Mouse (Mus musculus): Measurements from ENCODE around the gene Ptpn3. TPM values are rescaled to one million over a fixed set of nuclear protein-coding genes. Genes with fewer than 3 reads are reported as not detected.

Gene Ptpn3
- polyA plus RNA-seq (2015; fragmentation: Nextera tagmentation; extraction: Ambion mirVana) = 1.1 and 1.6 TPM in 2 replicates

DNA sequence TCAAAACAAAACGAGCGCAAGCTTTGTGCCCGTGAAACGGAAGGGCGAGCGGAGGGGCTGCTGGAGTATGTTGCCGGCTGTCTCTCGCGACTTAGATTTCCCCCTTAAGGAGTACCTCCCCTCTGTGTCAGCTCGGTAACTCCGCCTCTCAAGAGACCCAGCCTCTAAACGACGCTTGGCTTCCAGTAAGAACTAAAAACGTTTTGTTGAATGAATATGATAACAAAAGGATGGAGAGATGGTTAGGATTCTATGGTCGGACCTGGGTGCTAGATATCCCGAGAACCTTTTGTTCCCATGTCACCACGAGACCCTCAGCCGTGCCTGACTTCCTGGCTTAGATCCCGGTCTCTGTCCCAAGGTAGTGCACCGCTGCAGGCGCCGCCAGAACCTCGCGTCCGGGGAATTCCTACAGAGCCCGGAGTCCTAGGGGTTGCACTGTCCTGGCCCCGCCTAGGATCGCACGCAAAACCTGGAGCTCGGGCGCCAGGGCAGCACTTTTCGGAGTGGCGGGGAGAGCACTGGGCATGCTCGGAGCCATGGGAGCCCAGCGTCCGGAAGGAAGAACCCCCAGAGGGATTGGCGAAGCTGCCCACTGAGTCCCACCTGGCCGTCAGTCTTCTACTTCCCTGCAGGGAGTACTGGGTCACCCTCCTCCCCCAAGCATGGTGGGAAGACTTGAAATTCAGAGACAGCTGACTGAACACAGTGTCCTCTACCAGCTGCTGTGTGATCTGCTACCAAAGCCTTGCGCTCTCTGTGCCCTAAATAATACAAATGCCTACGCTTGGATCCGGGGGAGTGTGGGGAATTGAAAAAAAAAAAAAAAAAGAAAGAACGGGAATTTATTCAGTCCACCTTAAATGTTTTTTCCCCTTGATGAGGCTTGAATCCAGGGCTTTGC is at the start of gene Ptpn3:
TSS of gene Ptpn3 (minus strand) at position 428 of the 904 bp plus-strand sequence.

GRCm38 (mm10) chr4:57143026-57143937 is 158.4 kb downstream of the Ptpn3 start, which contains the start of gene Epb41l4b:
Epb41l4b (minus strand) TSS chr4:57143437.

Other genes starting within 250 kb of the Ptpn3 start
- 2.6 and 3.1 TPM in 2 replicates for gene Epb41l4b, start 158.4 kb downstream of the Ptpn3 start, polyA plus RNA-seq (2015; fragmentation: Nextera tagmentation; extraction: Ambion mirVana)
- gene Palm2, start 132.4 kb upstream of the Ptpn3 start, polyA plus RNA-seq (2015; fragmentation: Nextera tagmentation; extraction: Ambion mirVana) = 5.3 and 6.3 TPM in 2 replicates

Data from skeletal muscle tissue, postnatal 0 days (tissue).